Mouse (Mus musculus): ENCODE measurements around the gene Cpn2.

- no peak for TF ChIP-seq CTCF (IDR thresholded peaks at IDR 0.05; ENCODE audit: control insufficient read depth, insufficient read depth, insufficient read length)
- no peak for TF ChIP-seq USF1 (IDR thresholded peaks at IDR 0.05; ENCODE audit: low read depth)
- TF ChIP-seq MAX (IDR thresholded peaks at IDR 0.05) = no peak
Measured at GRCm38 (mm10) chr16:30285701-30286100, 18.4 kb upstream of the Cpn2 start.
